Mouse (Mus musculus) common myeloid progenitor, adult 5-6 weeks (primary cell): ENCODE results near the gene Polr1d. TPM values are rescaled to one million over a fixed set of nuclear protein-coding genes. Genes with fewer than 3 reads are reported as not detected.

ENCODE experiments used
- ATAC-seq: replicated peaks from 2 replicates; pipeline ENCODE4 v1.8.0; 2016; ENCODE audit warnings: low read depth, mild to moderate bottlenecking, moderate TSS enrichment, inconsistent platforms; ENCODE audit not compliant: poor library complexity, severe bottlenecking
- total RNA-seq: library from RNA; stranded (forward); fragments of 200-1000, 187-1606 nt; gene quantifications from 2 replicates; pipeline ENCODE4 v1.2.3, GENCODE M21; 2017

Gene Polr1d
- total RNA-seq, 1 experiment from 2014 or later, result 126 TPM

DNA sequence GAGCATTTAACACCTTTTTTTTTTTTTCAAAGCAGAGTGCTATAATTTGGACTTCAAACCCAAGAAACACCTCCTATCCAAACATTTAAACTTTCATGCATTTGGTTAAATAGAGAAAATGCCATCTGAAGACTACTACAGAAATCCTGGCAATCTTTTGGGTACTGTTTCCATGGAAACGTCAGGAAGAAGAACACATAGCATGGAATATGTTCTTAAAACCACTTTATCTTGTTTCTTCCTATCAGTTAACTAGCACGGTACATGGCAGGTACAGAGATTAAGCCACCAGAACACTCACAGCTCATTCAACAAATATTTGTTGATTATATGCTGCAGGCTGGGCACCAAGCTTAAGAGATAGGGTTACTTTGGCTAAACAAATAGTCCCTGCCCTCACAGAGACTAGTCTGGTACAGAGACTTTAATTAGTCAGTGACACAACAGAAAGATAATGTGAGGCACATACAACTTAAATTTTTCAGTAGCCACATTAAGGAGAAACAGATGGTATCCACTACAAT, 22.0 kb upstream of the Polr1d start:
- no peak for ATAC-seq

DNA sequence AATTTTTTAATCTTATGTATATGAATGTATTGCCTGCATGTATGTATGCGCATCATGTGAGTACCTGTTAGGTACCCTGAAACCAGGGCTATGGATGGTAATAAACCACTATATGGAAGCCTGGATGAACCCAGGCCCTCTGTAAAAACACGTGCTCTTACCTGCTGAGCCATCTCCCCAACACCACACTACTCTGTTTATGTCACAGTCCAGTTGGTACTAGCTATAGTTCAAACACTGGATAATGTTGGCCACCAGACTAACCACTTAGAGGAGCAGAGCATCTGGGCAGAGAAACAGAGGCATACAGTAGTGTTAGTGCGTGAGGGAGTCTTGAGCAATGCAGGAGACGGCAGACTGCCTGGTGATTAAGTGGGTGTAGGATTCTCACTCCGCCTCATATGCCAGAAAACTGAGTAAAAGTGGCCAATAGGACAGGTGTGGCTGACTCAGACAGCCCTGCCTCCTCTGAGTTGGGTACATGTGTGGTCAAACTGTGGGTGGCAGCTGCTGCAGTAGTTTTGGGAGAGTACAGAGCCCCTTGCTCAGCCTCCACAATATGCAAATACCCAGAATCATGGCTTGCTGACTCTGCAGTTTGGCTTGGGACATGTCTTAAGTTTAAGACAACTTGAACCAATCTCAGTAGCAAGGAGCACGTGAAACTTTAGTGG, 21.1 kb upstream of the Polr1d start:
- ATAC-seq, result no peak

DNA sequence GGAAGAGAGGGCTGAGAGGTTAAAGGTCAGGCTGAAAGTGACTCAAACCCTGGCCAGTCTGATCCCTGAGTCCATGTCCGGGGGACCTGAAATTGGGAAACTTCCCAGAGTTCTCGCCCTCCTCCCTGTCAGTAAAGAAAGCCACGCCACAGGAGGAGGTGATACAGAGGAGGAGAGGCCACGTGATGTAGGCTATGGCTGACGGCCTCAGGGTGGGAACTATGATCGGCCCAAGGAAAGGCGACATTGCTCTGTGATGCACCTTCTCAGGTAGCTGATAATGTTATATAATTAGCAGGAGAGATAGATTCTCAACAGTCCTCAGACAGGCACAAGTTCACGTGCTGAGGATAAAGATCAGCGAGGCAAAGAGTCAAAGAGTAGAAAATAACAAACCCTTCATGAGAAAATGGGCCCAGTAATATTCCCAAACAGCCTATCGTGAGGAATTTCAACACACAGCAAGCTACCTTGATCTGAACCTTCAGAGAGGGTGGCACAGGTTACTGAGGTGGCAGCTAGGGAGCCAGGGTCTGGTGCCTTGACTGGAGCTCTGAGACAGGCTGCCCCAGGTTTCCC, 20.0 kb upstream of the Polr1d start:
- ATAC-seq, result no peak

DNA sequence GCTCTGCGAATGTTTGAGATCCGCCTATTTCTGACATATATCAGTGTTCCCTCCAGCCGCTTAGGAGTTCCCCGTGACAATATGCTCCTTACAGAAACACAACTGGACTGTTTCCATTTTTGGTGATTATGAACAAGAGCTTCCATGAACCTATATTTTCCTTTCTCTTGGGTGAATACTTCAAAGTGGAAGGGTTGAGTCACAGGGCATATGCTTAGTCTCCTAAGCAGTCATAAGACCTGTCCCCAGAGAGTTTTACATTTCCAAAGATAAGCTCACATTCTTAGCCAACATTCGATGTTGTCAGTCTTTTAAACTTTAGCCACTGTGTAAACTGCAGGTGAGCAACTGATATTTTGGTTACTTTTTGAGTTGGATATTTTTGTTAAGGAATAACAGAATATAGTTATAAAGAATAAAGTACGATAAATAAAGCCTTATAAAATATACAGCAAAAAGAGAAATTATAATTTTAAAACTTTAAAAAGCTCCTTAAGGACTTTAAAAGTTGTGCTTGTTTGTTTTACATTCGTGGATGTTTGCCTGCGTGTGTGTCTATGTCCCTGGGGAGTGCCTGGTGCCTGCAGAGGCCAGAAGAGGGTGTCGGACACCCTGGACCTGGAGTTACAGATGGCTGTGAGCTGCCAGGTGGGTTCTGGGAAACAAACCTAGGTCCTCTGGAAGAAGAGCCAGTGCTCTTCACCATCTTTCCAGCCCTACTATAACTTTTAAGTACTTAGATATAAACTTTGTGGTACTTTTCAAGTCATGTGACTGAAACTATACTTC, 19.0 kb upstream of the Polr1d start:
- ATAC-seq, result no peak

DNA sequence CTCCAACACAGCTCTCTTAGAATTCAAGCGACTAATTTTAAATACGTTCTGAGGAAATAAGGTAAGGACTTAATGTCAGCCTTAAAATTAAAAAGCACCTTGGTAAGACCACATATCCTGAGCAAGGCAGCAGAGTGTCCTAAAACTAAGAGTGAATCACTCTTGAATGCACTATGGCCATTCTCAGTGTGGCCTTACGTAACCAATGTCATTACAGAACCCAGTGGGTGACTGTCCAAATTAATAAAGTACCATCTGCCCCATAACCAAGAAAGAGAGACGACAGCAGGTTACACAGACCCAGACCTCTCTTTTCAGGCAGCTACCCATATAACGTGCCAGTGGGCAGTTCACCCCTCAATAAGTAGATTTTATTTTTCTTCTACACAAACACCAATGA, 18.2 kb upstream of the Polr1d start:
- no peak for ATAC-seq

DNA sequence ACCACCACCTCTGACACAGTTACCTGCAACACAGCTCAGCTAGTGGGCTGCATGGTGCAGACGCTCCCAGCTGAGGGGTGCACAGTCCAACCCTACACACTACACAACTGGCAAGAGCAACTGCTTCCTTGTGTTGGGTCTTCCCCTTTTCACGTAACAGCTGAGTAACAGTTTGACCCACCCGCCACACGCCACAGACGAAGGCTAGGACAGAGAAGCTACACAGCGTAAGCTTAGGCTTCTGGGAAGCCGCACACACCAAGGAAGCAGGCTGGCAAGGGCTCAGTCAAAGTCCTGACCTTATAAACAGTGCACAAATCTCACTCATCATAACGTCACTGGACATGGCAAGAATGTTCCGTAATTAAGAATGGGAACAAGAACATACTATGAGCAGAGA, 17.5 kb upstream of the Polr1d start:
- peak; percentile 60 for ATAC-seq

DNA sequence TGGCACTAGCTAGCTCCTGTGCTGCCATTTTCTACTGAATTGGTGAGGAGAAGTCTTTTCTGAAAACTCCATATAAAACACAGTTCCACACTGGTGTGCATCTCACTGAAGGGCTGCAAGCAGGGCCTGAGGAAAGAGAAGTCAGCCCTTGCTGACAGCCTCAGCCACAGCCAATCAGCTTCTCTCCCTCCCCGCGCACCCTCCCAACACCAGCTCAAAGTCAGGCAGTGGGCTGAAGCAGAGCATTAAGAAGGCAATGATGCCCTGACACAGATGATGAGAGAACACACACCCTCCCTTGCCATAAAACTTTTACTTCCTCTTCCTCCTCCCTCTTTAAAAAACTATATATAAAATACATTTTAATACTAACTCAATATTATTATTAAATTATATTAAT, 16.8 kb upstream of the Polr1d start:
- peak; percentile 59 for ATAC-seq

DNA sequence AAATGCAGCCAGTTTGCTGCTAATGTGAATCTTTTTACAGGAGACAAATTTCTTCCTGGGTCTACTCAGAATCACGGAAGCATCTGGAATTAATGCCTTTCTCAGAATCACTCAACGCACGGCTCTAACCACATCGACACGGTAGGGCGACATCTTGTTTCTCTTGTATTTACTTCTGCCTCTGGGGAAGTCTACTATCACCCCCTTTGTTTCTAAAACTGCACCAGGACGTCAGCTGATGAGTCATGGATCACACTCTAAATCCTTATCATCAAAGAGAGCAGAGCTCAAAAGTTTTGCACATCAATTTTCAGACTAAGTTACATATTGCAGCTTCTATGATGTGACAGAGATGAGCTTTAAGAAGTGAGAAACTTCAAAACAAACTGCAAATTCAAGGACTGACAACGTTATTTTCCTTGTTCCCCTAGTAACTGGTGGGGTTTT, 13.6 kb upstream of the Polr1d start:
- no peak for ATAC-seq

DNA sequence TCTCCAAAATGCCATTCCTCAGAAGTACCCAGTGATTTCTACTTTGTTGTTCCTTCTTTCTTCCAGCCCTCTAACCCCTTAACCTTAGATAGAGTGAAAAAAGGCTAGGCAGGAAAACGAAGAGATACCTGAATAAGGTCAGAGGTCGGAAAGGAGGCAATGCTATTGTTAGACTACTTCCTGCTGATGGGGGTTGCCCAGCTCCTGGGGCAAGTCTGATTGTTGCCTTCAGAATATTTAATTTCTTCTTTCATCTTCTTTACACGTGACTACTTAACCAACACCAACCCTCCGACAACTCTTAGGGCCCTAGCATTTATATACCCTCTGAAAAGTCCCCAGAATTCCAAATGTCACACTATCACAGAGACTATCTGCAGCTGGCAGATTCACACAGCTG, 10.7 kb upstream of the Polr1d start:
- ATAC-seq, result no peak

DNA sequence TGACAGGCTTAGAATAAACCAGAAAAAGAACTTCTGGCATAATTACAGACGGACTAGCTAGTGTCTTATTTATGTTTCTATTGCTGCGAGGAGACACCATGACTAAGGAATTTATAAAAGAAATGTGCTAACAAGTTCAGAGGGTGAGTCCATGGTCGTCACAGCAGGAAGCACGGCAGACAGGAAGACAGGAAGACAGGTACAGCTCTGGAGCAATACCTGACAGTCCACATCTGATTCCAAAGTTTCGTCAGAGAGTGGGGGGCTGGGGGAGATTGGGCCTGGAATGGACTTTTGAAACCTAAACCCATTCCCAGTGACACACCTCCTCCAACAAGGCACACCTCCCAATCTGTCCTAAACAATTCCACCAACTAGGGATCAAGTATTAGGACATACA, 9.9 kb upstream of the Polr1d start:
- ATAC-seq, result no peak

DNA sequence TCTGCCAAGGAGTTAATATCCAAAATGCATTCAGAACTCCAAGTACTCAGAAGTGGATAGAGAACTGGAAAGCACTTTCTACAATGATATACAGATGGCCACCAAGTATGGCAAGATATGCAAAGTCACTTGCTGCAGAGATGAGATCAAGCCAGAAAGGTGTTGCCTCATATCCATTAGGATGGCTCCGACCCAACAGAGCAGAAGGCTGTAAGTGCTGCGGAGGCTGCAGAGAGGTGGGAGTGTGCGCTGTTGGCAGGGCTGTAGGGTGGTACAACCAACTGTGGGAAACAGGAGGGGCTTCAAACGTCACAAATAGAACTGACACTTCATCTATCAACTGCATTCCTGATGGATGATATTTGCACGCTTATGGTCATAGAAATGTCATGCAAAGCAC, 8.0 kb upstream of the Polr1d start:
- no peak for ATAC-seq

DNA sequence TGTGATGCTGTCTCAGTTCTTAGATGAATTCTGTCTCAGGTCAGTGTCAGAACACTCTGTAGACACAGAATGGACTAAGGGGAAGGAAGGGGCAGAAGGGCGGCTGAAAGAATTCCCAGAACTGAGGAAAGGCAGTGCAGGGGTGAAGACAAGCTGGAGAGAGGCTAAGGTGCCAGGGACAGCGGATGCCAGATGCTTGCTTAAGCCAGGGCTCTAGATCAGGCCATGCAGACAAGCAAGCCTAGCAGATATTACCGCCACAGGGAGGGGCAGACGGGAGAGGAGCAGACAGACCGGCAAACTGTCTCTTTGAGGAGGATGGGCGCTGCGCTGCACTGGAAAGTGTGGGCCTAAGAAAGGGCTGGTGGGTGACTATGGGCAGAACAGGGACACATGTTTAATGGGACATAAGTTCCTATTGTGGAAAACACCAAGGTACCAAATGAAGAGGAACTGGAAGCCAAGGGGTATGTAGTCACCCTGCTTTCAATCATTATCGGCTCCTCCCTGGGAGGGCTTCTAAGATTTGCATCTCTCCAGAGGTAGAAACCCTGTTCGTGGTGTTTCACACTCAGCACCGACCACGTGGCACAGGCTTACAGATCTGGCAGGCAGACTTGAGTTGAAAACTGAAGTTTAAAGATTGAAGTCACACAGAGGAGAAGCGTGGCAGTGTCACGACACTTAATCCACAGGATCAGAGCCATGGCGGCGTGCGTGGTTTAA, 5.9 kb upstream of the Polr1d start:
- no peak; the same call in 1 of the 2 replicates for ATAC-seq

DNA sequence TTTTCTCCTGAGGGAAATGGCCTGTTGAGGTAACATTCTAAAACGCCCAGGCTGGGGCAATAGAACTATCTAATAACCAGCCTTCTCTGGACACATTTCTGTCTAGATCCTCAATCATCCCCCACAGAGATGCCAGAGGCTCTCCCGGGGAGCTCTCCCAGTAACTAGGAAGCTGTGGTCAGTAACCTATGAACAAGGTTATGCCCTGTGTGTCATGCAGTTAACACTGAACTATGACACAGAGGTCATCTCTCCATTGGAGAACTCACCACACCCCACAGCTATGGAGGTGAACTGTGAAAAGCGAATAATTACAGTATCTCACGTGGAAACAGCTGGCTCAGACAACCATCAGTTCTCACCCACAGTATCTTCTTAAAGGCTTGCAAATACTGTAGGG, 5.0 kb upstream of the Polr1d start:
- no peak for ATAC-seq

DNA sequence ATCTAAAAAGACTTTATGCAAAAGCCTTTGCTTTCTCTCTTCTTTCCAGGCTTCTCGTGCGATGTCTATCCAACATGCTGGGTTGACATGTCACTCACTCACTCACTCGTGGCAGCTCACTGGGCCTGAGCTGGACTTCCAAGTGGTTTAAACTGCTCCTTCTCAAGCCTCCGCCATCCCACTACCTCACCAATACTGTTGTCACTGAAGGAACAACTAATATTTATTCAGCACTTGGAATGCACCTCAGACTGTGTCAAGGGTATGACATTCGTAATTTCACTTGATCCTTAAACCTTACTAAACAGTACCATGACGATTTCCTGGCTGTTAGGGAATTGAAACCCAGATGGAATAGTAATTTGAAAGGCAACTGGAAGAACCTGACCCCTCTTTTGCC, 3.0 kb upstream of the Polr1d start:
- no peak for ATAC-seq

DNA sequence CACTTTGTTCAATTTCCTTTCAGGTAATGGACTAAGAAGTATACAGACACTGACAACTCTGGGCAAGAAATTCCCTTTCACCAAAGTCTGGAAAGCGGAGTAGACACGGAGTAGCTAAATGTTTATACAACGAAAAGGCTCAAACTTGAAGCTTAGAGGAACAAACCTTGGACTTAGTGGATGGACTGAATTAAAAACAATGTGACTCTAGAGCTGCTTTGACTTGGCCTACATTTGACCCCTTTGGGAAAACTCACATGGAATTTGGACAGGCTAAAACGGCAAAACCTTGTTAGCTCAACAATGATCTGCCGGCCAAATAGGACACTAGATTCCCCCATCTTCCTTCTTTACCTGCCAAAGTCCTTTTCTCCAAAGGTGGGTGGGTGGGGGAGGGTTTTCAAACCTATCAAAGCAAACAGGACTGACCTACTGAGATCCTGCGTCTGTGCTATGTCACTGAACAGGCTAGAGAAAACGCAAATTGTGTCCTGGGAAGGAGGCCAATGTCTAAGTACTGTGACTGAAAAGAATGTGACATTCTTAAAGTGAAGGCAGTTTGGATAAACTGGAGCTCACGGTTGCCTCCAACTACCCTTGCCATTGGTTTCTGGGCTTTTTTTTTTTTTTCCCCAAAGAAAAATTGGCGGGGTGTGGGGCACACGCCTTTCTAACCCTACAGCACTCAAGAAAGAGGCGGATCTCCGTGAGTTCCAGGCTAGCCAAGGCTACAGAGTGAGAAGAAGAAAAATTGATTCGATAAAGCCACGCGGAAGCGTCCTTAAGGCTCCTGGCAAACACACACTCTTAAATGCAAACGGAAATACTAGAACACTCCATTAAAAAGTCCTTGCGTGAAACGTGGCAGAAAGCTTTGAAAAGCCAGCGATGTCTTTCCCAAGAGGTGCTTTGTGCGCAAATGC, 1.5 kb upstream of the Polr1d start:
- ATAC-seq, result no peak

DNA sequence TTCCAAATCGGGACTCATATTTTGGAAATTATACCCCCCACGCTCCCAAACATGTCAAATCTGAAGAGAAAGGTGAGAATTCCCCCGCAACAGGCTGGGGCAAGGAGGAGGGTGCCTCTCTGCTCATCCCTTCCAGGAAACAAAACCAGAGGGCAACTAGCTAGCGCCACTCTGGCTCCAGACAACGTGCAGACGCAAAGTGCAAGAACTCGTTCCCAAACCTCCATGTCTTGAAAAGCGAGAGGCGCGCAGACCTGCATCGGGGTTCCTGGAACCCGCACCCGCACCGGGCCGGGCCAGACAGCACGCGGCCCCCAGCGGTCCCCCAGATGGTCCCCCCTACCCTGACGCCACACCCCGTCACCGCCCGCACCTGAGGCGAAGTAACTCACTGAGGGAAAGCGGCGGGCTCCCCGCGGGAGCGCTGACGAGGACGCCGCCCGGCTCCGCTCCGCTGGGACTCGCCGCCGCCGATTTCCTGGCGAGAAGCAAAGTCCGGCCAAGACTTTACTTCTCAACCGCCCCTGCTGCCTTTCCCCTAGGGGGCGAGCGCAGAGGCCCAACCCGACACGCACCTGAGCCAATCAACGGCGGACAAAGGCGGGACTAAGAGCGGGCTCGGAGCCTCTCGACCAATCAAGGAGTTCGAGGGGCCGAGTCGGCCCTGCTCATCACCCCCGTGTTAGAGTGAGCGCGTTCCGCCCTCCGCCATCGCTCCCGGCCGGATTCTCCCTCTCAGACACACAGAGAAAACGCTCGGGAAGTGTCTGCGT, 638 bp upstream of the Polr1d start, which contains the start of gene Lnx2:
Gene Lnx2 (minus strand): TSS at position 561 of the 773 bp plus-strand sequence.
- peak; percentile 93 for ATAC-seq

DNA sequence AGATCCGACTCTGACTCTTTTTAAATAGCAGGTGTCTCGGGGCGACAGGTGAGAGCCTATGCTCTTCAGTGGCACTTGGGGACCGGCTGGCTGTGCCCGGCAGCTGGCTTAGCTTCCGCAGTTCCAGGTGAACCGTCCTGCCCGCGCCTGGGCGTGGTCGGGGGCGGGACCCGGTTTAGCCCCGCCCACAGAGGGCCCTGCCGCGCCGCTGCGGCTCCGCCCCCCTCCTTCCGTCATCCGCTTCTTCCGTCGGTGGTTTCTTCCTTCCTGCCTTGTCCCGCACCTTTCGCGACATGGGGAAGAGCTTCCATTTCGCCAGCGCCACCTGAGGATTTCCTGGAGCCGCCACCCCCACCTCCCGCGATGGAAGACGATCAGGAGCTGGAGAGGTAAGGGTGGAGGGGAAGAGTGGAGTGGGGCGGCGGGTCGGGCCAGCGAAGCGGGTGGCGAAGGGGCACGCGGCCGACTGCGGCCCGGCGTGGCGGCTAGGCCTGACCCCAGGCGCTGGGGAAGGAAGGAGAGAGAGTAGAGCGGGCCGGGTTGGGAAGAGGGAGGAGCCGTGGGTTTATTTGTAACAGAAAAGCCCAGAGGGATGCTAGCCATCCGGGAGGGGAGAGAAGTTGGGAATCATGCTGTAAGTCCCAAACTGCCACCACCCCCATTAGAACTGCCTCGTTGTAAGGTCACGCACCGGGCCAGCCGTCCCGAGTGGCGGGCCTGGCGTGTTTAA, 620 bp downstream of the Polr1d start:
- peak; percentile 61 for ATAC-seq
